Mouse (Mus musculus) ES-CJ7 (cell line): ENCODE results near the gene Invs.

Source experiments
- DNase-seq: peaks from one replicate; pipeline ENCODE4 v3.0.0; 2011; ENCODE audit warnings: low read depth, low spot score

Gene Invs

GRCm38 (mm10) chr4:48458436-48458835, 178.9 kb downstream of the Invs start:
- DNase-seq = no peak

GRCm38 (mm10) chr4:48461060-48461459, 181.5 kb downstream of the Invs start:
- no peak for DNase-seq

GRCm38 (mm10) chr4:48470977-48471376, 191.4 kb downstream of the Invs start:
- DNase-seq = no peak

- peak; percentile 13 for DNase-seq
Observed at GRCm38 (mm10) chr4:48472052-48472791, 192.7 kb downstream of the Invs start.

GRCm38 (mm10) chr4:48472792-48473650, 193.5 kb downstream of the Invs start, which contains the start of gene Tex10:
TSS of gene Tex10 (minus strand) at chr4:48473459.
- peak; percentile 95 for DNase-seq

- DNase-seq = no peak
Observed at GRCm38 (mm10) chr4:48473651-48474011, 194.1 kb downstream of the Invs start.

GRCm38 (mm10) chr4:48481287-48481686, 201.7 kb downstream of the Invs start:
- peak; percentile 87 for DNase-seq
